Mouse (Mus musculus): ENCODE measurements around the gene Tcaf2. TPM values are rescaled to one million over a fixed set of nuclear protein-coding genes. Genes with fewer than 3 reads are reported as not detected.

Tcaf2 gene
- polyA plus RNA-seq, 1 experiment from 2014 or later = 6.1 TPM

DNA sequence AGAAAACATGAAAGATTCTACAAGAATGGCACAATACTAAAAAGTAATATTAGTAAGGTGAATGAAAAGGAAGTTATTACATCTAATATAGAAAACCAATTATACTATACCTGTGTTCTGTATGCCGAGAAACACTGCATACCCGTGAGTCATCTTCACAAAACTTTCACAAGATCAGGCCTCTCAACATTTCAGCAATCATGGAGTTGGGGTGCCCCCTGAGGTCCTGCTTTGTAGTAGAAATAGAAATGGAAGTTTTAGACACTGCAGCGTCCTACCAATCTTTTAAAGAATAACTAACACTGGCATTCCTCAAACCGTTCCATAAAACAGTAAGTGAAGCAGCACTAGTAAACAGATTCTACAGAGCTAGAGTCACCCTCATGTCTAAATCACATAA is 66.4 kb downstream of the Tcaf2 start:
- H3K9ac ChIP-seq (replicated peaks; ENCODE audit: low read length) = no peak overlapping the region
- no peaks in the 10 kb centered on the region for H3K9me3 ChIP-seq (ENCODE audit: low read length)
- no peaks in the 10 kb centered on the region for H3K4me1 ChIP-seq (ENCODE audit: insufficient read depth, low read length)
- no peak for ATAC-seq (ENCODE audit: low FRiP score, low TSS enrichment)
- H3K27ac ChIP-seq (ENCODE audit: low read length) = no peak overlapping the region
- 76% methylated on average over 4 of the region's 4 CpGs for WGBS
- no peak overlapping the region for H3K4me3 ChIP-seq (ENCODE audit: low read length)
- H3K27me3 ChIP-seq (ENCODE audit: insufficient read depth, low read length) = no peaks in the 10 kb centered on the region
- H3K36me3 ChIP-seq (ENCODE audit: insufficient read depth, low read length) = no peaks in the 10 kb centered on the region
- H3K4me2 ChIP-seq (replicated peaks; ENCODE audit: low read depth, low read length) = no peak overlapping the region

GRCm38 (mm10) chr6:42577433-42577832 is 67.6 kb downstream of the Tcaf2 start:
- H3K9ac ChIP-seq (replicated peaks; ENCODE audit: low read length) = no peak overlapping the region
- WGBS = 81% methylated on average over 2 of the region's 2 CpGs

More at GRCm38 (mm10) chr6:42577433-42577832, 67.6 kb downstream of the Tcaf2 start:
- no peaks in the 10 kb centered on the region for H3K9me3 ChIP-seq (ENCODE audit: low read length)
- H3K27me3 ChIP-seq (ENCODE audit: insufficient read depth, low read length) = no peaks in the 10 kb centered on the region
- no peak for ATAC-seq (ENCODE audit: low FRiP score, low TSS enrichment)
- no peaks in the 10 kb centered on the region for H3K36me3 ChIP-seq (ENCODE audit: insufficient read depth, low read length)
- no peak overlapping the region for H3K4me3 ChIP-seq (ENCODE audit: low read length)
- no peak overlapping the region for H3K4me2 ChIP-seq (replicated peaks; ENCODE audit: low read depth, low read length)
- no peak overlapping the region for H3K27ac ChIP-seq (ENCODE audit: low read length)
- no peaks in the 10 kb centered on the region for H3K4me1 ChIP-seq (ENCODE audit: insufficient read depth, low read length)

Other genes starting within 250 kb of the Tcaf2 start
- not detected in 2 replicates for gene Tas2r143, start 245.0 kb downstream of the Tcaf2 start, polyA plus RNA-seq (2015; fragmentation: Nextera tagmentation; extraction: Ambion mirVana)
- gene Tas2r135, start 239.8 kb downstream of the Tcaf2 start, polyA plus RNA-seq (2015; fragmentation: Nextera tagmentation; extraction: Ambion mirVana) = not detected in 2 replicates
- not detected in 2 replicates for gene Tas2r126, start 210.7 kb downstream of the Tcaf2 start, polyA plus RNA-seq (2015; fragmentation: Nextera tagmentation; extraction: Ambion mirVana)
- not detected in 2 replicates for gene Olfr458, start 180.1 kb downstream of the Tcaf2 start, polyA plus RNA-seq (2015; fragmentation: Nextera tagmentation; extraction: Ambion mirVana)
- not detected in 2 replicates for gene Olfr457, start 168.9 kb downstream of the Tcaf2 start, polyA plus RNA-seq (2015; fragmentation: Nextera tagmentation; extraction: Ambion mirVana)
- gene Olfr456, start 158.0 kb downstream of the Tcaf2 start, polyA plus RNA-seq (2015; fragmentation: Nextera tagmentation; extraction: Ambion mirVana) = not detected in 2 replicates
- gene Olfr455, start 97.7 kb downstream of the Tcaf2 start, polyA plus RNA-seq (2015; fragmentation: Nextera tagmentation; extraction: Ambion mirVana) = not detected in 2 replicates
- gene Tcaf3, start 47.6 kb downstream of the Tcaf2 start, polyA plus RNA-seq (2015; fragmentation: Nextera tagmentation; extraction: Ambion mirVana) = not detected in 2 replicates
- 86.4 and 95.8 TPM in 2 replicates for gene Tcaf1, start 64.8 kb upstream of the Tcaf2 start, polyA plus RNA-seq (2015; fragmentation: Nextera tagmentation; extraction: Ambion mirVana)
- gene Olfr453, start 94.1 kb upstream of the Tcaf2 start, polyA plus RNA-seq (2015; fragmentation: Nextera tagmentation; extraction: Ambion mirVana) = not detected in 2 replicates
- gene Olfr38, start 111.2 kb upstream of the Tcaf2 start, polyA plus RNA-seq (2015; fragmentation: Nextera tagmentation; extraction: Ambion mirVana) = not detected in 2 replicates
- not detected in 2 replicates for gene Olfr452, start 139.8 kb upstream of the Tcaf2 start, polyA plus RNA-seq (2015; fragmentation: Nextera tagmentation; extraction: Ambion mirVana)
- not detected in 2 replicates for gene Olfr450, start 166.7 kb upstream of the Tcaf2 start, polyA plus RNA-seq (2015; fragmentation: Nextera tagmentation; extraction: Ambion mirVana)
- gene Olfr449, start 189.1 kb upstream of the Tcaf2 start, polyA plus RNA-seq (2015; fragmentation: Nextera tagmentation; extraction: Ambion mirVana) = not detected in 2 replicates
- gene Olfr448, start 245.2 kb upstream of the Tcaf2 start, polyA plus RNA-seq (2015; fragmentation: Nextera tagmentation; extraction: Ambion mirVana) = not detected in 2 replicates

Measured in kidney, embryonic 16.5 days (tissue).